In the genomic region with DNA sequence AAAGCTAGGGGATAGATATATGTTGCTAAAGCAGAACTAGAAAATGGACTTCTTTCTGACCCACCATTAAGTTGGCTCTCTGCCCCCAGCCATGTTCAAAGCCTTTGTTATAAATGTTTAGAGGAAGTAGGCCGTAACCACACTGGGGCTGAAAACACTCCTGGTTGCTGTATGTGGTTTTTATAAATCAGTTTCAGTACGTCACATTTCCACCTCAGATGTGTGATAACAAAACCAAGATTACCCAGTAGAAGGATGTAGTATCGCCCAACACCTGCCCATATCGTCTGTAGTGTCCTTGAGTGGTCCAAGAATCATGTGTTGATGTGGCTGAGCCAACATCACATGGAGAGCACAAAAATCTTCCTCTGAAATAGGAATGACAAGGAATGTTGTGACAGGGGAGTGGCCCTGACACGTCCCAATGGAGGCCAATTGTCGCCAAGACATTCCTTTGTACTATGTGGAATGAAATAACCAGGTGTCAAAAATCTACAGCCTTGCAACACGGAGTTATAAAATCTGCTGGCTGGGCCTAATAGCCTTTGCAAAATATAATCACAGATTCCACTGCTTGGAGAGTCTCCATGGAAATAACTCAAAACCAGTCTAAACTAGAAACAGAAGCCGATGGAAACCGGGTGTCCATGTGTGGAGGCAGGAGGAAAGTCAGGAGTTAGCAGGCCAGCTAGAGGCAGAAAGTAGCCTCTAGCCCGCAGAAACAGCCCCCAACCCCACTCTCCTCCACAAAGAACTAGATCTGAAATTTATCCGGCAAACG, we compare ENCODE assay signal across 10 mouse cellular contexts. TPM values are rescaled to one million over a fixed set of nuclear protein-coding genes. Genes with fewer than 3 reads are reported as not detected.
A peak's percentile ranks its signal among the peaks of the same experiment; 100 is the strongest.
DNase-seq lines count a peak whose midpoint lies in the region; ATAC-seq and TF ChIP-seq lines count a peak whose summit lies in the region.
"Had no signal": no experiment of that assay in that cellular context is flagged by ENCODE, and none has a peak within 500 bp of the region (broad histone marks: within the 10 kb centered on the region; RNA-seq: fewer than 3 reads in every experiment).

No protein-coding gene starts in this region.

- H3K4me1 ChIP-seq in limb, embryonic 12.5 days (replicated peaks), result peaks cover 14% of the 10 kb centered on the region; the same call in 1 of the 2 replicates
- peaks cover 17% of the 10 kb centered on the region; the same call in 1 of the 2 replicates for H3K4me1 ChIP-seq in limb, embryonic 10.5 days
- peaks cover 15% of the 10 kb centered on the region for H3K4me1 ChIP-seq in embryonic fibroblast, embryonic 13.5 days (ENCODE audit: control insufficient read depth, insufficient read depth, low read length)
- H3K4me1 ChIP-seq in midbrain, embryonic 14.5 days (ENCODE audit: control insufficient read depth, insufficient read depth, low read length), result no peaks in the 10 kb centered on the region
- H3K4me1 ChIP-seq: hindbrain, embryonic 13.5 days had no signal

- H3K27me3 ChIP-seq in limb, embryonic 12.5 days, result no peaks in the 10 kb centered on the region
- H3K27me3 ChIP-seq in limb, embryonic 10.5 days (ENCODE audit: low read depth, poor library complexity, severe bottlenecking), result no peaks in the 10 kb centered on the region
- no peaks in the 10 kb centered on the region for H3K27me3 ChIP-seq in midbrain, embryonic 14.5 days (ENCODE audit: control insufficient read depth, insufficient read depth, low read length)
- H3K27me3 ChIP-seq: hindbrain, embryonic 13.5 days had no signal

- no peaks in the 10 kb centered on the region for H3K9me3 ChIP-seq in limb, embryonic 12.5 days
- H3K9me3 ChIP-seq in limb, embryonic 10.5 days (replicated peaks), result no peaks in the 10 kb centered on the region
- H3K9me3 ChIP-seq in midbrain, embryonic 14.5 days (ENCODE audit: control insufficient read depth, low read length), result no peaks in the 10 kb centered on the region
- H3K9me3 ChIP-seq: hindbrain, embryonic 13.5 days had no signal

- WGBS in limb, embryonic 12.5 days, result 64% methylated on average over 12 of the region's 12 CpGs
- 87% methylated on average over 12 of the region's 12 CpGs for WGBS in limb, embryonic 10.5 days
- WGBS in midbrain, embryonic 14.5 days, result 87% methylated on average over 12 of the region's 12 CpGs

- no peak overlapping the region for H3K4me3 ChIP-seq in limb, embryonic 12.5 days (replicated peaks)
- no peak overlapping the region for H3K4me3 ChIP-seq in limb, embryonic 10.5 days
- H3K4me3 ChIP-seq in embryonic fibroblast, embryonic 13.5 days (ENCODE audit: insufficient read depth, low read length), result no peak overlapping the region
- no peak overlapping the region for H3K4me3 ChIP-seq in midbrain, embryonic 14.5 days (replicated peaks; ENCODE audit: low read depth, low read length)
- H3K4me3 ChIP-seq: hindbrain, embryonic 13.5 days had no signal

- H3K9ac ChIP-seq in limb, embryonic 12.5 days (replicated peaks), result no peak overlapping the region
- H3K9ac ChIP-seq in midbrain, embryonic 14.5 days (replicated peaks; ENCODE audit: low read length), result no peak overlapping the region
- H3K9ac ChIP-seq: hindbrain, embryonic 13.5 days had no signal

- H3K27ac ChIP-seq in limb, embryonic 12.5 days, result peak overlapping the region; percentile 82
- H3K27ac ChIP-seq in limb, embryonic 10.5 days, result no peak overlapping the region
- peak overlapping the region; percentile 83 for H3K27ac ChIP-seq in embryonic fibroblast, embryonic 13.5 days (ENCODE audit: insufficient read depth, low read length)
- H3K27ac ChIP-seq in midbrain, embryonic 14.5 days (replicated peaks; ENCODE audit: low read depth, low read length), result no peak overlapping the region
- H3K27ac ChIP-seq: hindbrain, embryonic 13.5 days had no signal

- DNase-seq in limb, embryonic 10.5 days (ENCODE audit: low spot score), result no peak
- peak; percentile 73 for DNase-seq in NIH3T3 (ENCODE audit: low read depth)
- DNase-seq in adrenal gland, adult 8-10 months, result no peak
- no peak for DNase-seq in midbrain, embryonic 14.5 days
- no peak for DNase-seq in urinary bladder, adult 18-20 months (ENCODE audit: low spot score in 2 of 2)
- DNase-seq: cerebellum, postnatal 10 days had no signal

- TF ChIP-seq CTCF in embryonic fibroblast, embryonic 13.5 days (IDR thresholded peaks at IDR 0.05; ENCODE audit: borderline replicate concordance, insufficient read depth, low read length), result no peak

- no peak overlapping the region for H3K4me2 ChIP-seq in limb, embryonic 12.5 days
- no peak overlapping the region for H3K4me2 ChIP-seq in midbrain, embryonic 14.5 days (ENCODE audit: low read length)
- H3K4me2 ChIP-seq: hindbrain, embryonic 13.5 days had no signal

- no peaks in the 10 kb centered on the region for H3K36me3 ChIP-seq in limb, embryonic 12.5 days
- no peaks in the 10 kb centered on the region for H3K36me3 ChIP-seq in limb, embryonic 10.5 days
- H3K36me3 ChIP-seq in midbrain, embryonic 14.5 days (ENCODE audit: control insufficient read depth, insufficient read depth, low read length), result no peaks in the 10 kb centered on the region
- H3K36me3 ChIP-seq: hindbrain, embryonic 13.5 days had no signal

- ATAC-seq in limb, embryonic 12.5 days (ENCODE audit: insufficient number of reproducible peaks, insufficient read depth, low FRiP score, low TSS enrichment, low read depth), result no peak
- ATAC-seq in neutrophil, adult 5-6 weeks (ENCODE audit: extremely low read depth, insufficient number of reproducible peaks, low FRiP score, poor library complexity, severe bottlenecking), result peak; percentile 61
- no peak for ATAC-seq in midbrain, embryonic 14.5 days (ENCODE audit: low FRiP score, low TSS enrichment)

- no peak for TF ChIP-seq POLR2A in embryonic fibroblast, embryonic 13.5 days (IDR thresholded peaks at IDR 0.05; ENCODE audit: low read depth, low read length)

RNA-seq across cellular contexts. Expression of a gene that starts 36.6 kb away (rescaled TPM):
- polyA plus RNA-seq in limb, embryonic 12.5 days (2016; fragmentation: Nextera tagmentation; extraction: Ambion mirVana), result 28.9 and 30.6 TPM in 2 replicates
- polyA plus RNA-seq in limb, embryonic 10.5 days (2016; fragmentation: Nextera tagmentation; extraction: Ambion mirVana), result 18.4 and 19.4 TPM in 2 replicates
- 89.9 and 109 TPM in 2 replicates for polyA plus RNA-seq in embryonic fibroblast, embryonic 13.5 days (2011; ENCODE audit: insufficient read length, low read depth, missing spikeins)
- total RNA-seq in neutrophil, adult 5-6 weeks (2017), result 60.4 and 73.9 TPM in 2 replicates
- total RNA-seq in adrenal gland, adult 8-10 months (2022), result 10 to 100 TPM; 46.3 to 61.4 (median 52.9) TPM
- polyA plus RNA-seq in midbrain, embryonic 14.5 days (2014; fragmentation: Nextera tagmentation; extraction: Ambion mirVana), result 4.5 and 8.3 TPM in 2 replicates

Comparison
In these comparisons a context has a peak if more than half of its experiments do, and no peak if none do; other contexts are left out.
1. H3K27ac ChIP-seq: peak in limb, embryonic 12.5 days (single experiment) and embryonic fibroblast, embryonic 13.5 days (single experiment); none in limb, embryonic 10.5 days (single experiment) and midbrain, embryonic 14.5 days (single experiment).